27 mouse cellular contexts compared by ENCODE assay signal in genomic region chr8:95661085-95661484, GRCm38 (mm10).
"Had no signal": no experiment of that assay in that cellular context is flagged by ENCODE, and none has a peak within 500 bp of the region (broad histone marks: within the 10 kb centered on the region; RNA-seq: fewer than 3 reads in every experiment).

No protein-coding gene starts in this region.

- H3K36me3 ChIP-seq: heart, embryonic 10.5 days; heart, embryonic 12.5 days; hindbrain, embryonic 10.5 days; hindbrain, embryonic 12.5 days; kidney, embryonic 15.5 days; limb, embryonic 10.5 days; limb, embryonic 12.5 days; liver, embryonic 13.5 days had no signal

- ATAC-seq: hindbrain, embryonic 16.5 days; inflammation-experienced regulatory T-cells, adult 6 months had no signal

- H3K9ac ChIP-seq: heart, embryonic 12.5 days; hindbrain, embryonic 12.5 days; hindbrain, embryonic 14.5 days; kidney, embryonic 15.5 days; limb, embryonic 12.5 days; liver, embryonic 13.5 days had no signal

- H3K9me3 ChIP-seq: heart, embryonic 10.5 days; heart, embryonic 12.5 days; hindbrain, embryonic 10.5 days; hindbrain, embryonic 12.5 days; kidney, embryonic 15.5 days; limb, embryonic 10.5 days; limb, embryonic 12.5 days; liver, embryonic 13.5 days had no signal

- H3K27ac ChIP-seq: gastrocnemius, adult 2 months; heart, embryonic 10.5 days; hindbrain, embryonic 10.5 days; hindbrain, embryonic 12.5 days; hindbrain, embryonic 14.5 days; kidney, embryonic 15.5 days; kidney, postnatal 0 days; limb, embryonic 10.5 days; limb, embryonic 12.5 days; liver, embryonic 13.5 days had no signal

- H3K4me3 ChIP-seq: gastrocnemius, adult 2 months; heart, embryonic 10.5 days; heart, embryonic 12.5 days; hindbrain, embryonic 10.5 days; hindbrain, embryonic 12.5 days; kidney, embryonic 15.5 days; limb, embryonic 10.5 days; limb, embryonic 12.5 days; liver, embryonic 13.5 days had no signal

- H3K4me2 ChIP-seq: heart, embryonic 12.5 days; hindbrain, embryonic 12.5 days; hindbrain, embryonic 14.5 days; kidney, embryonic 15.5 days; limb, embryonic 12.5 days; liver, embryonic 11.5 days; liver, embryonic 13.5 days had no signal

- DNase-seq: gastrocnemius, adult 2 months; gastrocnemius, postnatal 10 days; gastrocnemius, postnatal 25 days; heart, adult 18-20 months; heart, postnatal 10 days; heart, postnatal 4 days; kidney, adult 11 months; kidney, adult 2 months; kidney, adult 9 months; kidney, postnatal 14 days; kidney, postnatal 36 days; layer of hippocampus, adult 9-11 months; layer of hippocampus, postnatal 36 days; liver; liver, embryonic 13.5 days had no signal

- H3K27me3 ChIP-seq: heart, embryonic 12.5 days; hindbrain, embryonic 12.5 days; kidney, embryonic 15.5 days had no signal
